Mouse (Mus musculus): ENCODE results near the gene Olah. TPM values are rescaled to one million over a fixed set of nuclear protein-coding genes. Genes with fewer than 3 reads are reported as not detected.
A peak's percentile ranks its signal among the peaks of the same experiment; 100 is the strongest.
"Not testable (repeated sequence)": the region's sequence is repeated elsewhere in the genome, so short reads cannot be mapped to it uniquely, and the experiment has no call there.

Gene Olah
- total RNA-seq (2022), result not detected

DNA sequence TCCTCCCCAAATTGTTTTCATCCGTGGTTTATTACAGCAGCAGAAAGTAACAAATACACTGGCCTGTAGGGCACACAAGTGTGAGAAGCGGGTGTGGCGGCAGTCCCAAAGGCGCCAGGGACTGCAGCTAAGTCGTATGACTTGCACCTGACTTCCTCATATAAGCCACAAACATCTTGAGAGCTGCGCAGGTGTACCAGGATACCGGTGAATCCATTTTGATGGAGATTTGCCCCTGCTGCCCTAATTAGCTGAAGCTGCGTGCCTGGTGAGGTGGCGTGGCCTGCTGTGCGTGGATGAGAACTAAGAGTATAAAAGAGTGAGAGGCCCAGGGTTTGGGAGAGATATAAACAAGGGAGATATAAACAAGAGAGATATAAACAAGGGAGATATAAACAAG, at the start of gene Olah:
Gene Olah, minus strand, starts transcription at position 101 of the 400 bp plus-strand sequence.
- not testable (repeated sequence) for DNase-seq (ENCODE audit: low spot score)

DNA sequence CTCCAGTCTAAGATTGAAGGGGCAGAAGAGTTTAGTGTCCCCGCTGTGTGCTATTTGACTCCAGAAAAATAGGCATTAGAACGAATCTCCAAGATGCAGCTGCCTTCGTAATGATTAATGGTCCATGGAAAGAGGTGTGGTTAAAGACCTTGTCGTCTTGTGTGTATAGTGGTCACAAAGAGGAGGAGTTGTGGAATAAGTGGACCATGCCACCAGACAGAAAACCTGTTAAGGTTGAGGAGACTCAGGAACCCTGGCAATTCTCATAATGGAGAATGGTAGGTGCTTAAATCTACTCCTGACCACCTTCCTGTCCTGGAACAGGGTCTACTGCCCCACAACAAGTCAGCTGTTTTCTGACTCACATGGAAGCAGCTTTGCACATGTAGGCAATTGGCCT, 49.0 kb upstream of the Olah start:
- DNase-seq (ENCODE audit: low spot score), result no peak

DNA sequence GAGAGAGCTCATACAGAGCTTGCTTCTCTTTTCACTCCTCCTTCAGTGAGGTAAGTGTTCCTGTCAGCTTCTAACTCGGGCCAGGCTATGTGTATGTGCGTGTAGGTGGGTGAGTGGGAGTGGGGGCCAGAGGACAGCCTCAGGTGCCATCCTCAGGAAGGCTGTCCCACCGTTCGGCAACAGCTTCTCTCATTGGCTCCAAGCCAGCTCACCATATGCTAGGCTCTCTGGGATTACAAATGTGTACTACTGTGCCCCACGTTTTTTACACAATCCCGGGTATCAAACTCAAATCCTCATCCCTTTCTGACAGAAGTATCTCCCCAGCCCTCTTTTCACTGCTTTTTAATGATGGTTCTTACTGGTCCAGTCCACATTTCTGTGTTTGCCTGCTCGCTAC, 47.2 kb upstream of the Olah start:
- no peak for DNase-seq (ENCODE audit: low spot score)

DNA sequence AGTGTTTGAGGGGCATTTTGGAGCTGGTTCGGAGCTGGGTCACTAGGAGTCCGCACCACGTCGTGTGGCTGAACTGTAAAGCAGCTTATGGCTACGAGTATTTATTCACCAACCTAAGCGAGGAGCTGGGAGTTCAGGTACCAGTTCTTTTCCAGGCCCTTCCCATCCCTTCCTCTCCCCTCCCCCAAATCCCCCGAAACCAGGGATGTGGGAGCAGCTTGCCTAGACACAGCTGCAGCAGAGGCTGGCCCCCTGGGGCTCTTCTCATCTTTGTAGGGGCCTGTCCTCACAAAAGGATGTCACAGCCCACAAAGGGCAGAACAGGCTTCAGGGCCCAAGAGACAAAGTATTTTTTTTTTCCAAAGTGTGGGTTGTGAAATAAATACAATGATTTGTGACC, 40.9 kb upstream of the Olah start:
- no peak for DNase-seq (ENCODE audit: low spot score)

DNA sequence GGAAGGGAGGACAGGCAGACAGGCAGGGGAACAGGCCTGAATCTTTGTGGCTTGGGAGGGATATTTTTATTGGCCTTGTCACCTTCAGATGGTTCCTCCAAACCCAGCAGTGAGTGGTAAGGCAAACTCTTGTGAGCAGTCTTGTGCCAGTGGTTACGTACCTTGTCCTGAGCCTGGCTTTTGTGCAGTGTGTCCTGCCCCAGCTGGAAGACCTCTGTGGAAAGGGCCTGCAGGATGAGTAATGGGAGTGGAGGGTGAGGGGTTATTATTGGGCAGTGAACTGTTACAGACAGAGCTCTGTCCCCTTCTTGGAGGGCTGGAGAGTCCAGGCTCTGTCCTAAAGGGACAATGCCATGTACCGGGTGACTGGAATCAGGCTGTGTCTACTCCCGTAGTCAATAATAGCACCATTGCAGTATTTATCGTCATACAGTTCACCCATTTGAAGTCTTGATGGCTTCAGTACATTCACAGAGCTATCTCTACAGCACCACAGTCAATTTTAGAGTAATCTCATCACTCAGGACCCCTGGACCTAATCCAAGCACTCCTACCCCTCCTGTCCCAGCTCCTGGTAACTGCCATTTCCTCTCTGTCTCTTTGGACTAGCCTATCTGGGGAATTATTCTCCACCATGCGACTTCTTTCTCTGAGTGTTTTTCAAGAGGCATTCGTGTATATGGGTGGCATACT, 38.5 kb upstream of the Olah start:
- DNase-seq (ENCODE audit: low spot score), result no peak

DNA sequence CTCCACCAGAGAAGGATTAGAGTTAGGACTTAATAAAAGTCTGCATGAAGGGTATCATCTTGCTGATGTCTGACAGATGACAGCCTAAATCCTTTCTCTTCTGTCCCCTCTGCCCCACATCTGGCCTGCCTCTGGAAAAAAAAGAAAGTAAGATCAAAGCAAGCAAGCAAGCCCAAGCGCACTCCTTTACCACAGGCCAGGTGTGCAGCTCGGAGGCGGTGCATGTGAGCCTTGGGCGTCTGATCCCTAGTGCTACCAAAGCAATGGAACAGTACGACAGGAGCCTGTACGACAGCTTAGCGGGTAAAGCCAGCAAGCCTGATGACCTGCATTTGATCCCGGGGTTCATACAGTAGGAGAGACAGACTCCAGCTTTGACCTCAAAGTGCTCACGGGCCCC, 33.9 kb upstream of the Olah start:
- DNase-seq (ENCODE audit: low spot score), result no peak

DNA sequence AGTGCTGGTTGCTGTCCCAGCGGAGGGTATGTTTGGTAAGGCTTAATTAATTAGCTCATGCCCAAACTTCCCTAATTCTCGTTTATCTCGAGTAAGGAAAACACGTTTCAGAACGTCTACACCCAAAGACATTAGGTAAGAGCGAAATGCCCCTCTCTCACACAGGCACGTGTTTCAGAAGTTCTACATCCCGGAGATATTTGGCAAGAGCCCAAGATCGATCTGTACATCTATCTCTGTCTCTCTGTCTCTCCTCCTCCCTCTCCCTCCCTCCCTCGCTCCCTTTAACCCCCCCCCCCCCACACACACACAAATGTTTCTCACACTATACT, 27.5 kb upstream of the Olah start:
- no peak for DNase-seq (ENCODE audit: low spot score)

DNA sequence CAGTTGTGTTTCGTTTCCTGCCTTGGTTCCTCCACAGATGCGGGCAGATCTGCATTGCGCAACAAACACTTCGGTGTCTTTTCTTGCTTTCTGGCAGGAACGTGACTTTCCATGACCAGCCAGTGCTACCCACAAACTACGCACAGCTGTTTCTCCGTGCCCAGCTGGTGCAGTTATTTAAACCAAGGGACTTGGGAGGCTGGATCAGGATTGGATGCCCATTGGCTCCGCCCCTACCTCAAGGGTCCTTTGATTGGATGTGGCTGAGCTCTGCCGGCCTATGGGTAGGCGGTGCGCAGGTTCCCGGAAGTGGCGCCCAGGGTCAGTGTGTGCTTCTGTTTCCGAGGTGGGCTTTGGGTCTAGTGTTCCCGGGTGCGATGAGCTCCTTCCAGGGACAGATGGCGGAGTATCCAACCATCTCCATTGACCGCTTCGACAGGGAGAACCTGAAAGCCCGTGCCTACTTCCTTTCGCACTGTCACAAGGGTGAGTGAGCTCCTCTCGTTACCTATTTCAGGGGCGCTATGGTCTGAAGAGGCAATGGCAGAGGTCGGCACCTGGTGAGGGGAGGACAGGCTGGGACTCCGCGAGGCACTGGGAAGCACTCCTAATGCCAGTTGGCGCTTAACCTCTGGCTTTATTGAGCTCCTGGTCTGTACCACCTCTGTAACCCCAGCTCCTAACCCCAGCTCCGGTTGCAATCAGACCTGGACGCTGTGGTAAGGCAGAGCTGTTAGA, 27.0 kb upstream of the Olah start, which contains the start of gene Dclre1c:
Gene Dclre1c, plus strand, starts transcription at position 291 of the 738 bp plus-strand sequence.
- peak; percentile 92 for DNase-seq (ENCODE audit: low spot score)

DNA sequence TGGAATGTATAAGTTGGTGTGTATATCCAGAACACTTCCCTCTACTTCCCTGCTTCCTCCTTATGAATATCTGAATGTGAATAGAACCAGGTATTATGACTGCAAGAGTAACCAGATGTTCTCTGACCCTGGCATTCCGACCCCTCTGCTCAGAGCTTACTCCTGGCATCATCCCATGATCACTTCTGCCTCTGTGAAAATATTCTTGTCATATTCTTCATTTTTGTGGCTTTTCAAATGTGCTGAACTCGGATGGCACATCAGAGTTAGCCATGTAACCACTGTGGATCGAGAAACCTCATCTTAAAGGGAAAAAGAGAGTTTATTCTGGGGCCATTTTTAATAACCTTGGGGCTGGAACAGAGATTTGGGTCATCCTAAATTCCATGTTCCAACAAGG, 25.5 kb upstream of the Olah start, which contains the start of gene Meig1:
Gene Meig1, minus strand, starts transcription at position 101 of the 400 bp plus-strand sequence.
- DNase-seq (ENCODE audit: low spot score), result no peak

DNA sequence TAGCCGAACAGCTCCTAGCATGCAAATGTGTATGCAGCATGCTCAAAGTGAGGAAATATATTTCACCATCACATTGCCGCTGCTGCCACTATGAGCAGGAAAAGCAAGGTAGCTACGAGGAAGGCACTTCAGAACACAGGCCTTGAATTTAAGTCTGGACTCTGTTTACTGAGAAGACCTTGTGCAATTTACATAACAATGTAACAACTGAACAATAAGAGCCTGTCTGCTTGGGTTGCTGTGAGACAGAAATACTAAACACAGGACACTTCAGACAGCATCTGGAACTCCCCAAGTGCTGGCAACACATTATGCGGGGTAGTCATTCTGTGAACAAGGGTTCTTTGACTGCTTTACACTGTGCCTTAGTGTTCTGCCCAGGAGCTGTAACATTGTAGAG, 23.1 kb upstream of the Olah start:
- no peak for DNase-seq (ENCODE audit: low spot score)

DNA sequence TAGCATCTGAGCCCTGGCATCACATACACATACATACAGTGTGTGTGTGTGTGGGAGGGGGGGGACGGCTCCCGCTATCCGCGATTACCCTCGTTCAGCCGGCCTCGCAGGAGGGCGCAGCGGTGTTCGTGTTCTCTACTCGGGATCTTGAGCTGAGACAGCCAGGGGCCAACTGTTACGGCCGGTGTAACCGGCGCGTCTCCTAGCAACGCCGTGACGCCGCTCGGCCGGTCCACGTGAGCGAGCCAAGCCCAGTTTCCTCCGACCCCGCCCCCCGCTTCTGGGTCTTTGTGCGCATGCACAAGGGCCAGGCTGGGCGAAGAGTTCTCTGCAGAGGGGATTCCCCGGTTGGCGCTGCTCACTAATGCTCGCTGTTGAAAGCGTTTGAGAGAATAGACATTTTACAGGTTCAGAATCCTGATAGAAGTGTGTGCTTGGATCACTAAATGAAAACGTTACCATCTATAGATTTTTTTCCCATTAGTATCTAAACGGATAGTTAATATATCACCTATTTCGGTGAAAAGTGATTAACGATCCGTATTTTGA, 21.9 kb upstream of the Olah start:
- peak; percentile 96 for DNase-seq (ENCODE audit: low spot score)

DNA sequence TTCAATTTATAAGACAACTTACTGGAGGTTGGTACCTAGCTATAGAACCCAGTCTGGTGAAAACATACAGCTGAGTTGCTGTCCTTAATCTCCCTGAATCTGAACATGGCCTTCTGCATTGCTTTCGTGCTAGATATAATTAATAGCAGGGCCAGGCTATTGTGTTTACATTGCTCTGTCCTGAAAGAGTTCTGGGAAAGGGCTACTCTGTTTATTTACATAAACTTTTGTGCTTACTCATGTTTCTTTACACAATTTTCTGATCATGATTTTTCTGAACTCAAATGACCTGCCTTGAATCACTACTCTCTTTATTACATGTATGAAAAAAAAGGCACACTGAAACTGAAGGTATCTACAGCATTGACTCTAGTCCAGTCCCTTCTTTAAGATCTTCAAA, 18.7 kb upstream of the Olah start:
- no peak for DNase-seq (ENCODE audit: low spot score)

DNA sequence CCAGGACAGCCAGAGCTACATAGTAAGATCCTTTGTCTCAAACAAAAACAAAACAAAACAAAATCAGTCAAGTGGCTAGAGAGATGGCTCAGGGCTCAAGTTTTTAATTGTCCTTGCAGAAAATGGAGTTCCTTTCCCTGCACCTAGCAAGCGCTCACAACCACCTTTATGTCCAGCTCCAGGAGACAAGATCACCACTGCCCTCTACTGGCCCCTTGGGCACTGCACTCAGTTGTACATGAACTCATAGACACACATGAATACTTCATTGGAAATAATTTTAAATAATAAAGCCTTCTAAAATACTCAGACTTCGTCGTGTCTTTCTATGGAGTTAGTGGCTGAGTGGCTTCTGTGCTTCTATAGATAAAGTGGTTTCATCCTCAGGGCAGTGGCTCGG, 17.2 kb upstream of the Olah start:
- DNase-seq (ENCODE audit: low spot score), result peak; percentile 34

DNA sequence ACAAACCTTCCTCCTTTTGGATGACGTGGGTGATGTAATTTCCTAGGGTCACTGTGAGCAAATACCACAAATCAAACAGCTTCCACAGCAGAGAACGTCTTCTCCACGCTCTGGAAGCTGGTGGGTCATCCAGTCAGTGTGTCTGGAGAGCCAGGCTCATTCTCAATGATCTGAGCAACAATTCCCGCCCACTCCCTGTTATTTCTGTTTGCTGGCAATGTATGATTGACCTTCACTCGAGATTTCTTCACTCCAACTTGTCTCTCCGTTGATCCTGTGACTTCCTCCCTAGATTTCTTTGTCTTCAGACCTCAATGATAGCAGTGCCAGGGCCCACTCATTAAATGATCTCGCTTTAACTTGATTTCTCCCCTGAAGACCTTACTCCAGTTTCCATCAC, 10.7 kb upstream of the Olah start:
- DNase-seq (ENCODE audit: low spot score), result no peak

DNA sequence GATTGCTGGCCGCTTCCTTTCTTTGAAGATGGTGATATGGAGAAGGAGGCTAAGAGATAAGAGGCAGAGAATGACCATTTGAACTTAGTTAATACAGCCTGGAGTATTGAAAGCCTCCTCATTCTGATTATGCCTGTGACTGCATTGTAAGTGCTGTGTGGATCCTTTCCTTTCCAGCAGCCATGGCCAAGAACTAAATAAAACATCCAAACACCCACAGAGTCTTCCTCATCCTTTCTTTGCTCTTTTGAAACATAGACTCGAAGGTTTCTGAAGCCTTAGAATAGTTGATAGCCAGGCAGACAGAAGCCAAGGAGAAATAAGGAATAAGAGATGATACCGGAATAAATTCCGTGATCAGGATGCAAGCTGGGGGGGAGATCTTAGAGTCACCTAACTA, 9.0 kb upstream of the Olah start:
- no peak for DNase-seq (ENCODE audit: low spot score)

DNA sequence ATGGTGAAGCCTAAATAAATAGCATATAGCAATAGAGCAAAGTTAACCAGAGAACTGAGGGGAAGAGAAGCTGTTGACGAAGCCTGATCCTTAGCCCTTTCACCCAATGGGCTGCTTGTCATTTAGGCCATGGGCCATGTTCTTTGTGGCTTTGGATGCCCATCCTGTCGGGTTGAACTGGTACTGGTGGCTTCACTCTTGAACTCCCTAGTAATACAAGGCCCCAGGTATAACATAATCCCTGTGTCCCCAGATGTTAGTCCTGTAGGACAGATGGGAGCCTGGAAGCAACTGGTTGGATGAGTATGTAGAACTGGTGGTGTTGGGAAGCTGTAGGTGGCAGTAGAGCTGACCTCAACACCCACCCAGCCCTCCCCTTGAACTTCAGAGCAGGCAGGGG, 5.1 kb downstream of the Olah start:
- DNase-seq (ENCODE audit: low spot score), result no peak

DNA sequence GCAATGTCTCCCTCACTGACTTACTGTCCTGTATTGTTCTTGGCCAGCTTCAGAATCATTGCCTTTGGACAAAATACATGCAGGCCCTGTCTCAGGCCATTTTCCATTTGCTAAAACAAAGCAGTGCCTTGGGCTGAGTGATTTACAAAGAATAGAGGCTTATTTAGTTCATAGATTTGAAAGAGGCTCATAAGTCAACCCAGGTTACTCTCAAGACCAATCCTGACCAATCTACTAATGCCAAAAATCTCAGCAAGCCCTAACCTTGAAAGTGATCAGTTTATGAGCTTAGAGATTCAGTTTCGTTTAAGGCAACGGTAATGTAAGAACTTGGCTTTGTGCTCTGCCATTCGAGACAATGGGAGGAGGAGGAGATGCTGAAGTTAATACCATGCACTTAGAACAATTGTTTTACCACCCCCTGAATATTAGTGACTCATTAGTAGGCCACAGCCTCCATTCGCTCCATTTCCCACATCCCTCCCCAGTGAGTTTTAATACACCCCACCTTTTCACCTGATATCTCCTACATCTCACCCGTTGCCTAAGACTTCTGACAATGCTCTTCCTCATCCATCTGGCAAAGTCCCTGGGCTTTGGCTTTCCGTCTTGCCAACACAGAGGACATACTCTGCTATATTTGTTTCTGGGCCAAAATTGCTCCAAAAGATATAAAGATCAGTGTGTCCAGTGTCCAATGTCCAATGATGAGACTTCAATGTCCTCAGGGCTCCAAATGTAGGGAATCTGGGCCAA, 9.7 kb downstream of the Olah start:
- DNase-seq (ENCODE audit: low spot score), result no peak

DNA sequence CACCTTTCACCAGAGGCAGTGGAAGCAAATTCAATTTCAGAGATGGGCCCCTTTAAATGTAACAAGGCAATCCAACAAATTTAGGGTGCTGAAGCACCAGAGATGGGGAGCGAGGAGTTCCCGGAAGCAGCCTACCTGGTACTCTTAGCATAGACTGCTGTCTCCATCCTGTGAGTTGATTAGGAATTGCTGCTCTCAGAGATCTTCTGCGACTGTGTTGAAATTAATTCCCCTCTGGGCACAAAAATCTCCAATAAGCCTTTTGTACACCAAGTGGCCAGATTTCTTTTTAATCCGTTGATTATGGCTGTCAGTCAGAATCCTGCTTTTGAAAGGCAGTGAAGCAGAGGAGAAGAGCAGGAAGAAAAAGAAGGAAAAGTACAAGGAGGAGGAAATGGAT, 31.9 kb downstream of the Olah start:
- no peak for DNase-seq (ENCODE audit: low spot score)

DNA sequence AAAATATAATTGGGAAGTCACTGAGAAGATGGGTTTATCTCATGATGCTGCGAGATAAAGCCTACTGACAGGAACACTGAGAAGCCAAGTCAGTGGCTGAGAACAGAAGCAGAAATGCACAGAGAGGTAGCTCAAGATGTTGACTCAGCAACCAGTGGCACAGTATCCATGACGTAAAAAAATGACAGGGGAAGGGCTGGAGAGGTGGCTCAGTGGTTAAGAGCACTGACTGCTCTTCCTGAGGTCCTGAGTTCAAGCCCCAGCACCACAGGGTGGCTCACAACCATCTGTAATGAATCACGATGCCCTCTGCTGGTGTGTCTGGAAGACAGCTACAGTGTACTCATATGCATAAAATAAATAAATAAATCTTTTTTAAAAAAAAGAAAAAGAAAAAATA, 35.9 kb downstream of the Olah start:
- DNase-seq (ENCODE audit: low spot score), result no peak

DNA sequence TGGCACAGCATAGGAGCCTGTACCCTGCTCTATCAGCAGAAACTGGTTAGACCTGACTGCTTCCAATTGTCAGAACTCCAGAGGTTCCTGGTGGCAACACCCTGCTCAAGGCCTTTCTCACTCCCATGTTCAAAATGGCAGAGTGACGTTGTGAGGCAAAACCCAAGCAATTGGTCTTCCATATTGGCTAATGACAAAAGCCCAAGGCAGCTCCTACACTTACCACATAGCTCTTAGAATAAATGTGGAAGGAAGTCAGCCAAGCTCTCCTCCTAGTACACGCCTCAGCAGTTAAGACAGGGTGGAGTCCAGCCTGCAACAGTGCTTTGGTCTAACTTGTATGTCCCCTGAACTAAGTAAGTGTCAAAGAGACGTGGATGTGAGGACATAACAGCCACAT, 39.1 kb downstream of the Olah start:
- no peak for DNase-seq (ENCODE audit: low spot score)

DNA sequence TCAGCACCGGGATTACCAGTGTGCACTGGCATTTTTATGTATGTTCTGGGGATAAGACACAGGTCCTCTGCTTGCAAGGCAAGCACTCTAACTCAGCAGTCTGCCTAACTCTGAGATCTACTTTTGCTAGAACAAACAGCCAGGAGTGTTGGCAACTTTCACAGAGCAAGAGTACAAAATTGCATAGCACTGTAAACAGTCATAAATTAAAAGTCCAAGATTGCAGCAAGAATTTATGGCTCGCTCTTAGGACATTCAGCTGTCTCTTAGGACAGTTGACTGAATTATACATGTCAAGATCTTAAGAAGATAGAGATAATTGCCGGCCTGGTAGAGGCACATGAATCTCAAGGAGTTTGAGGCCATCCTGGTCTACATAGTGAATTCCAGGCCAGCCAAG, 40.7 kb downstream of the Olah start:
- no peak for DNase-seq (ENCODE audit: low spot score)

DNA sequence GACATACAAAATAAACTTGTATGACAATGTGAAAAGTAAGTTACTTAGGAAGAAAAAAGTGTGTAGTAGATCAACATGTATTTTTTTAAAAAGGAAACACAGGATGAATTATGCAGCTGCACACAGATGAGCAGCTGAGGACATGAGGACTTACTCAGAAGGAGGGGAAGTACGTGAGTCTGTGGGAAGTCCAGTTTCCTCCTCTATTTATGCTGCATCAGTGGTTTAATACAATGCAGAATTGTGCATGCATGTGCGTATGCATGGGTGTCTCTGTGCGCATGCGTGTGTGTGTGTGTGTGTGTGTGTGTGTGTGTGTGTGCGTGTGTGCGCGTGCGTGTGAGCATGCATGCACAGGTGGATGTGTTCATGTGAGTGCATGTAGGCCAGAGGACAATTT, 41.2 kb downstream of the Olah start:
- no peak for DNase-seq (ENCODE audit: low spot score)

DNA sequence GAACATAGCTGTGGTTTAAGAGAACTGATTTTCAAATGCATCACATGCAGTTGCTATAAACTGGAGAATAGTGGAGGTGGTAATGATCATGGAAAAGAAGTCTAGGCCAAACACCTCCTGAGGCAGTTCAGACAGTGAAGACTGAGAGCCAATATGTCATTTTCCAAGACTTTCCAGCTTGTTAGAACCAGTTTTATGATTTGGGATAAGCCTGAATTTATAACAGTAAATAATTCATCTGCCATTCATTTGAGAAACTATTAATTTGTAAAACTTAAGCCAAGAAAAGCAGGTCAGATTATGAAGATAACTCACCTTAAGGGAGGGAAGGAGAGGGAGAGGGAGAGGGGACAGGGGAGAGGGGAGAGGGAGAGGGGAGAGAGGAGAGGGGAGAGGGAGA, 43.9 kb downstream of the Olah start:
- no peak for DNase-seq (ENCODE audit: low spot score)
